Mouse (Mus musculus) megakaryocyte-erythroid progenitor cell, adult 5-6 weeks (primary cell): ENCODE measurements around the gene Rpl13a. TPM values are rescaled to one million over a fixed set of nuclear protein-coding genes. Genes with fewer than 3 reads are reported as not detected.
"Not testable (repeated sequence)": the region's sequence is repeated elsewhere in the genome, so short reads cannot be mapped to it uniquely, and the experiment has no call there.

Experiments used
- ATAC-seq: replicated peaks from 2 replicates; pipeline ENCODE4 v1.8.0; 2016; ENCODE audit warnings: mild to moderate bottlenecking, inconsistent platforms; ENCODE audit not compliant: severe bottlenecking, poor library complexity, low FRiP score, low TSS enrichment
- total RNA-seq, 2 experiments: library from RNA; stranded (forward) in 1 of 2; stranded (reverse) in 1 of 2; fragments of 200-1000, 215-1000 nt in 1 of 2; fragments of >200 nt in 1 of 2; fragmentation: Nextera tagmentation in 1 of 2; gene quantifications; 2 replicates each; pipeline ENCODE4 v1.2.3; 2014 to 2017

Gene Rpl13a
- total RNA-seq, 2 experiments from 2014 or later: 4,178 to 4,844 TPM

DNA sequence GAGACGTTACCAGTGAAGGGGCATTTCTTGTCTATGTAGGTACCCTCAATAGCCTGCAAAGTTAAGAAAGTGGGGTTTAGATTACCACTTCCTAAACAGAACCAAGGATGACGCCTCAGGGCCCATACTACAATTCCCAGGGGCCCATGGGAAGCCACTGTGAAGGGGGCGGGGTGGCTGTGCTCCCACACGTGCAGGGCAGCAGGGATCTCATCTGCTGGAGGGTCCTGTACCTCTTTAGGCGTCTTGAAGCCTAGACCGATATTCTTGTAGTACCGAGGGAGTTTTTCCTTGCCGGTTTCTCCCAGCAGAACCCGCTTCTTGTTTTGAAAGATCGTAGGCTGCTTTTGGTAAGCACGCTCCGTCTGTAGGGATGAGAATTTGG, 5.4 kb downstream of the Rpl13a start:
- no peak for ATAC-seq

DNA sequence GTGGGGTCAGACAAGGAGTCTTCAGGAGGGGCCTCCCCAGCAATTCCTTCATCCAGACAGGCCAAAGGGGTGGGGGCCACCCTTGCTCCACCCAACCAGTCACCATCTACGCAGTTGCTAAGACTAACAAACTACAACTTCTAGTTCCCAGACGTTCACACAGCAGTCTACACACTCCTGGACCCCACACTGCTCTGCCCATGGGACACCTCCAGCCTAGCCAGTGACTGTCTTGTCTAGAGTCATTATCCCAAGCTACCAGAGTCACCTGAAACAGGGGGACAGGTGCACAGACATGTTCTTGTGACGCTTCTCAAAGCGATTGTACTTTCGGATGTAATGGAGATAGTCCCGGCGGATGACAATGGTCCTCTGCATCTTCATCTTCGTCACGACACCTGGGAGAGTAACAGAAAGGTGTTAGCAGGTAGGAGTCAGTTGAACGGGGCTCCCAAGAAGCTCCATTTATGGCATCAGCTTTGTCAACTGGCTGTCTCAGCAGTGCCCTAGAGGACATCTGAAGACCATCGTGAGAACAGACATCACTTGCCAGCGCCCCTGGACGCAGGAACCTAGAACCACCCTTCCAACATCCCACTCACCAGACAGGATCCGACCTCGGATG, 5.9 kb downstream of the Rpl13a start:
- ATAC-seq: no peak

DNA sequence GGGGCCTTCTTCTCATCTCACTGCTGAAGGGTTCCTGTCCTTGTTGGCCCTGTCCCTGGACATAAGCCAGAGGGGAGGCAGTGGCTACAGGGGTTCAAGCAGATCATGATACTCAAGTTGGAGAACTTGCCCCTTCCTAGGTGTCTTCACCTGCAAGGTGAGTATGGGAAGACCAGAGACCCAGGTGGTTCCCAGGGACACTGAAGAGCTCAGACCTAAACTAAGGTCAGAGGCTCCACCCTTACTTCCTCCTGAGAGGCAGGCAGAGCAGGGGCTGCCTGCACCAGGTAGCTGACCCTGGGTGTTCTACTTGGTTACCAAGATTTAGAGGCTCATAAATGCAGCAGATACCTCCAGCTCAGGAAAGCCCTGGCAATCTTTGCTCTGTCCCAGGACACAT, 6.6 kb downstream of the Rpl13a start:
- ATAC-seq: no peak

DNA sequence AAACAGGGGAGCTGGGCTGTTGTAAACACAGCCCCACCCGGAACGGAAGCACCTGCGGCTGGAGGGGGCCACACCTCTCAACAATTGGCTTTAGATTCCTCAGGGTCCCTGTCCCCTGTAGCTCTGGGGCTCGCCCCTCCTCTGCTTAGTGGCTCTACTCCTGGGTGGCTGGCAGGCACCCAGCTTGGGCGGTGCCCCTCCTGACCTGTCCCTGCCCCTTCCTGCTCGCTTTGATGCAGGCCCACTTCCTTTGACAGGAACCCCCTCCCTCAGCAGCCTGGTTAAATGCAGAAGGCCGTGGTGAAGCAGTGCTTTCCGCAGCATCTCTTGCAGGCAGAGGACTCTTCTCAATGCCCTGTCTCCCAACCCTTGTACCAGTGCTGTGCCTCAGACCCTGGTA, 7.2 kb downstream of the Rpl13a start:
- ATAC-seq: no peak

DNA sequence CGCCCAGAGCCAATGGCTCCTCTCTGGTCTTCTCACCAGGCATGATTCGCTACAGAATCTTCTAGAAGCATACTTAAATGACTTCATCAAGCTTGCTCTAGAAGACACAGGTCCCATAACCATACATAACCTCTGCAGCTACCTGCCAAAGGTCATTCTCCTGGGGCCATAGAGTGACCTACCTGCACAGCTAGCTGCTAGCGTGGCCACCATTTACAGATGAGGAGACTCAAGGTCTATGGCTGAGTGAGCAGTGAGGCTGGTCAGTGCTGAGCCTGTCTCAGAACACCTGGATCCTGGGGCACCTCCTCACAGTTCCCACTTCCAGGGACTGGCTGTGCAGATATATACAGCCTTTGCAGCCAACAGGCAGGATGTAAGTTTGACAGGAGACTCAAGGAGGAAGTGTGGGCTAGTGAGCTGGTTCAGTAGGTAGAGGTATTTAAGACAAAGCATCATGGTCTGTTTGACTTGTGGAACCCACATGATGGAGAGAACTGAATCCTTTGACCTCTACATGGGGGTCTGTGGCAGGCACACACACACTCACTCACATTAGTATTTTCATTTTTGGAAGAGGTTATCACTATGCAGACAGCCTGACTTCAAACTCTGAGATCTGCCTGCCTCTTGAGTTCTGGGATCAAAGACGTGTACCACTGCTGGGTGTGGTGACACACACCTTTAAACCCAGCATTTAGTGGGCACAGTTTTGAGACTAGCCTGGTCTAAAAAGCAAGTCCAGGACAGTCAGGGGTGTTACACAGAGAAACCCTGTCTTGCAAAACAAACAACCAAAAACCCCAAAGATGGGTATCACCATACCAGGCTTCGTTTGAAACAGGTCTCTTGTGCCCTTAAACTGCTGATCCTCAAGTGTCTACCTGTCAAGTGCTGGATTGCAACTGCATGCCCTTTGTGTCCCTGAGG, 8.5 kb downstream of the Rpl13a start:
- no peak for ATAC-seq

DNA sequence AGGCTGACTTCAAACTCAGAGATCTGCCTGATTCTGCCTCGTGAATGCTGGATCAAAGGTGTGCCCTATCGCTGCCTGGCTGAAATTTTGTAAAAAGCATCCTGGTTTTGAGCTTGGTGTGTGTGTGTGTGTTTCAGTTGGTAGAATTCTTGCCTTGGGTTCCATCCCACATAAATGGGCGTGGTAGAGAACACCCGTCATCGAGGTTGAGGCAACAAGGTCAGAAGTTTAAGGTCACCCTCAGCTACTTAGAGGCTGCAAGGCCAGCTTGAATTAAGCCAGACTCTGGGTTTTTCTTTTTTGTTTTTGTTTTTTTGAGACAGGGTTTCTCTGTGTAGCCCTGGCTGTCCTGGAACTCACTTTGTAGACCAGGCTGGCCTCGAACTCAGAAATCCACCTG, 10.2 kb downstream of the Rpl13a start:
- ATAC-seq: no peak

DNA sequence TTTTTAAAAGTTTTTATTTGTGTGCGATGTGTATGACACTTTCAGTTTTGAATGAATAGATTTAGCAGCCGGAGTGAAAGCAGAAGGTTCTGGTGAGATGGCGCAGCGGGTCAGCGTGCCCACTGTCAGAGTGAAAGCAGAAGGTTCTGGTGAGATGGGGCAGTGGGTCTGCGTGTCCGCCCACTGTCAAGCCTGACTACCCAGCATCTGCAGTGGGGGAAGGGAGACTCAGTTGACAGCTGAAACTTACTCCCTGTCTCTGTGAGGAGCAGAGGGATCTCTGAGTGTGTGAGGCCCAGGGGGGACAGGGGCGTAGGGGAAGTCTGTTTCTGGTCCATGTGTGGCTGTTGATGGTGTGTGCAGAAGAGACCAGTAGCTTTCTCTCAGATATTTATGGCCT, 11.0 kb downstream of the Rpl13a start:
- ATAC-seq: no peak

DNA sequence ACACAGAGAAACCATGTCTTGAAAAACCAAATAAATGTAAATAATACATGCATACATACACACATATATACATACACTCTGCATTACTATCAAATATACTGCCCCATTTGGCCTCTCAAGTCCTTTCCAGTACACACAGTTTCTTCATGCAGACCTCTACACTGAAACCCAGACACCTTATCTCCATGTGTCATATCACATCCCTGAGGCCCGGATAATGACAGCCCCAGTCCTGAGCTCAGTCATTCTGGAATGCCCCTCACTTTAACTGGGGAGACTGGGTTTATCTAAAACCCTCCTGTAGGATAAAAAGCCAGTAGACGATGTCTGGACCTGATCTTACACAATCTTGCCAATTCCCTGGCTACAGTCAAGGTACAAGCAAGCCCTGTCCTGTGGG, 15.1 kb downstream of the Rpl13a start:
- ATAC-seq: peak; percentile 36; the same call in 1 of the 2 replicates

DNA sequence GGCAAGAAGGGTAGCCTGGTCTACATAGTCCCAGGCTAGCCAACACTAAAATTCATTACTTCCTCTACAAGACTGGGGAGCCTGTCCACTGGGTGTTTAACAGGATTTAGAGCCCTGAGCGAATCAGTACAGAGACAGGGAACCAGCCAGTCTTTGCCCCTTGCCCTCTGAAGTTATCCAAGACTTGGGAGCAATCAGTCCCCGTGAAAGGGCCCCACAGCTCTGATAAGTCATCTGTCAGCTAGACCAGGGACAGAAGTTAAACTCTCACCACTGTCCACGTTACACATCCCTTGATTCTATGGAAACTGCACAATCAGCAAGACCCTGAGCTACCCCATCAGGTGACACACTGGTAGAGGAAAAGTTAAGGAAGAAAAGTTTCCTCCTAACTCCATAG, 16.0 kb downstream of the Rpl13a start:
- no peak for ATAC-seq

DNA sequence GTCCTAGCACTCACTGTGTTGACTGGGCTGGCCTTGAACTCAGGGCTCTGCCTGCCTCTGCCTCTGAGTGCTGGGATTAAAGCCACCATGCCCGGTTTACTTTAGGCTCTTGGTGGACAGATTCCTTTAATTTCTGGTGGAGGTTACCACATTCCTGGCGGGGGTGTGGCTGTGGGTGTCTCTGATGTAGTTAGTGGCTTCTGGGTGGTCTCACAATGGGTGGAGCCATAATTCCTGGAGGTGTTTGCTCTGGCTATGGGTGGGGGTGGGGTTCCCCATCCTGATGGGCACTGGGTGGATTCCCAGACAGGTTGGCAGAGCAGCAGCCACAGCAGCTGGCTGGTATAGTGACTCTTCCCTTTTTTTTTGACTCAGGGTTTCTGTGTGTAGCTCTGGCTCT, 16.6 kb downstream of the Rpl13a start:
- ATAC-seq: no peak

DNA sequence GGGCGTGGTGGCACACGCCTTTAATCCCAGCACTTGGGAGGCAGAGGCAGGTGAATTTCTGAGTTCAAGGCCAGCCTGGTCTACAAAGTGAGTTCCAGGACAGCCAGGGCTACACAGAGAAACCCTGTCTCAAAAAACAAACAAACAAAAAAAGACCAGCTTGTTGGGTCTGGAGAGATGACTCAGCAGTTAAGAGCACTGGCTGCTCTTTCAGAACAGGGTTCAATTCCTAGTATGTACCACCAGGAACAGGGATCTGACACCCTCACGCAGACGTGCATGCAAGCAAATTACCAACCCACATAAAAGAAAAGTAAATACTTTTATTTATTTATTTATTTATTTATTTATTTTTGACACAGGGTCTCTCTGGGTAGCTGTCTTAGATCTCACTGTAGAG, 18.5 kb downstream of the Rpl13a start:
- not testable (repeated sequence) for ATAC-seq

DNA sequence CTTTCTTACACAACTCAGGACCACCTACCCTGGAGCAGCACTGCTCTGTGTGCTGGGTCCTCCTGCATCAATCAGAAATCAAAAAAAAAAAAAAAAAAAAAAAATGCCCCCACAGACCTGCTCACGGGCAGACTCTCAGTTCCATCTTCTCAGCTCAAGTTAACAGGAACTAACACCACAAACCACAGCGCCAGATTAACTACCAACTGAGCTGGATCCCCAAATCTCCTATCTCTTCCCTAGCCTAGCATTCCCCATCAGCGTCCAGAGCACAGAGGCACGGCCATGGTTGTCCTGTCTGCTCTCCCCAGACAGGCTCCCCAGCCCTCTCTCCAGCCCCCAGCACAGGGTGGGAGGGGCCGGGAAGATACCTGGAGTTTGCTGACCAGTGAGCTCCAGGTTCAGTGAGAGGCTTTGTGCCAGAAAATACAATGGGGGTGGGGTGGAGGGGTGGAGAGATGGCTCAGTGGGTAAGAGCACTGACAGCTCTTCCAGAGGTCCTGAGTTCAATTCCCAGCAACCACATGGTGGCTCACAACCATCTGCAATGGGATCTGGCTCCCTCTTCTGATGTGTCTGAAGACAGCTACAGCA, 21.4 kb downstream of the Rpl13a start:
- ATAC-seq: no peak

DNA sequence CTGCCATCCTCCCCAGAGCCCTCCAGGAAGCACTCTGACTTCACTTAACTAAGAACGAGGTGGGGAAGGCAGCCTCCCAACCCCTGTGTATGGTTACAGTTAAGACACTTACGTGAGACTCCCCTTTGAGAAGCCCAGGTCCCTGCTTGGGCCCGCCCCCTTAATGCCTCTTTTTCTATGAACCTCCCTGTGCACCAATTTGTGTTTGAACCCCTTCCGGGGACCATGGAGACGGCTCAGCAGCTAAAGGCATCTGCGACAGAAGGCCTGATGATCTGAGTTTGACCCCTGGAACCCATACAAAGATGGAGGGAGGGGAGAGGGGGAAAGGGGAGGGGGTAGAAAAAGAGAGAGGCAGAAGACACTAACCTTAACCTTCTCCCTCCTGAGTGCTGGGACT, 22.1 kb downstream of the Rpl13a start:
- no peak for ATAC-seq

DNA sequence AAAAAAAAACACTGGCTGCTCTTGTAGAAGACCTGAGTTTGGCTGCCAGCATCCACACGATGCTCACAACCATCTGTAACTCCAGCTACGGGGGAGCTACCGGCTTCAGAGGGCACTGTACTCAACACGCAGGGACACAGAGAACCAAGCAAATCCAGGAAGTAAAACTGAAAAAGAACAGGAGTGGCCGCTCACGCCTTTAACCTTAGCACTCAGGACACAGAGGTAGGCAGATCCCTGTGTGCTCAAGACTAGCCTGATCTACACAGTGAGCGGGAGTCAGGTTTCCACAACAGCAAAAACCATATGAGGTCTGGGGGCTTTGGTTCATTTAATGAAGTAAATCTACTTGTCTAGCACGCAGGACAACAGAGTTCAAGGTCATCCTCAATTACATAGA, 23.1 kb downstream of the Rpl13a start:
- no peak for ATAC-seq

DNA sequence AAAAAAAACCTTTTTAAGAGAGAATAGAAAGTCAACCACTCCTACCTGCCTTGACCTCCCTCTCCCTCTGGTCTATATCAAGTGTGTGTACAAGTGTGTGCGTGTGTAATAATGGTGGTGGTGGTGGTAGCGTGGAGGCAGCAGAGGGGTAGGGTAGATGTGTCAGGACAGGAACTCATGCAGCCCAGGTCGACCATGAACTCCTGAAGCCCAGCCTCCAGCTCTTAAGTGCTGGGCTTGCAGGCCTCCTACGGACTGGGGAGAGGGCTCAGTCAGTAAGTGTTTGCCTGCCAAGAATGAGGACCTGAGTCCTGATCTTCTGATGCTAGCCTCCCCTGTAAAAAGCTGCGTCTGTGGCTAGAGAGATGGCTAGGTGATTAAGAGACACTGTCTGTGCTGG, 23.6 kb downstream of the Rpl13a start:
- ATAC-seq: no peak

DNA sequence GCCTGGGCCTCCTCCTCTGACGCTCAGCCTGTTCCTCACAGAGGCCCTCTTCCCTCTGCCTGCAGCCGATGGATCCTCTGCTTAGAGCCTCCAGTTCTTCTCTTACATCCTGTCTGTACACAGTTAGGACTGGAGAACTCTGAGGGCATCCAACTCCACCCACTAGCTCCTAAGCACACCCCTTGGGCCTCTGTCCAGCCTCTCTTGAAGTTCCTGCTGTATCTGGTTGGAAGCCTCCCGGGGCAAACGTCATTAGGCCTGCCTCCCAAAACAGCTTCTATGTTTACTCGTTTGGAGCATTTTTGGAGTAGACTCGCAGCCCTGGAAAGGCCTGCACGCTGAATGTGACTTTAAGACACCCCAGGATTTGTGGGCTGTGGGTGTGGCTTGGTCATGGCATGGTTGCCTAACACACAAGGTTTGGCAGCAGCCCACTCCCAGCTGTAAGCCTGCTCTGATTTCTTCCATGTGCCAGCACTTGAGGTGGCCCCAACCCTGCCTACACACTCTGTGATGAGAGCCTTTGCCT, 24.8 kb downstream of the Rpl13a start, which contains the start of gene Fcgrt:
Gene Fcgrt (minus strand): TSS at position 200 of the 529 bp plus-strand sequence.
- ATAC-seq: peak; percentile 82

DNA sequence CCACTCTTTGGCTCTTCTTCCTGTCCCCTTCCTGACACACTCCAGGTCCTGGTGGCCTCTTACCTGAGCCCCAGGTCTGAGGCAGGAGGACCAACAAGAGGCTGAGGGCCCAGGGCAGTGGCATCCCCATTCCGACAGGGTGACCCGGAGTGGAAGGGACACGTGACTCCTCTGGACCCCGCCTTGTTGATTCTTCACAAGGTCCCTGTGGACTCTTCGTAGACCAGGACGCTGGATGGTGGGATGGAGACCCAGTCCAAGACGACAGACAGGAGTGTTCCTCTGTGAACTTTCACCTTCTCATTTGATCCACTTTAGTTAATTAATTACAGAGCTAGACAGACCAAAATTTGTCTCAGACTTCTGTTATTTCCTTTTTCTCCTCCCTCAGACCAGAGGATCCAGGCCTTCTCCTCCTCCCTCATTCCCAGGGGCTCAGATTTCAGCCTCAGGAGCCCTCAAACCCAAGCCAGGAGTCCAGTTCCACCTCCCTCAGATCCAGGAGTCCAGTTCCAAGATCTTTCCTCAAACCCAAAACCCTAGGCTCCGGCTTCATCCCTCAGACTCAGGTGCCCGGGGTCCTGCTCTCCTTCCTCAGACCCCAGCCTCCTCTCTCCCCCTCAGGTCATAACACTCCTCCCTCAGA, 25.5 kb downstream of the Rpl13a start:
- no peak for ATAC-seq

DNA sequence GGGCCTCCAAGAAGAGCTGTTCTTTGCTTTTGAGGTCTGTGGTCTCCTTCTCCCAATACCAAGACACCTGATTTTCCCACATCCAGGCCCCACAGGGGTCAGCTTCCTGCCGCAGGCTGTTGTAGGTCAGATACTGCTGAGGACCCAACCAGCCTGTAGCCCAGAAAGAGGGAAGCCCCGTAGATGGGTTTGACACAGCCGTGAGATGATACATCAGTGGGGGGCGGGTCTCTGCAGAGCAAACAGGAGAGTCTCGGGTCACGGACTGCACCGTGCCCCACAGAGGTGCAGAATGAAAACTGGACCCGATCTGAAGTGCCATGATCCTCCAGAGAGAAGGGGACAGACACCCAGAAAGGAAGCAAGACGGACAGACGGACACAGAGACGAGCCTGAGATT, 26.1 kb downstream of the Rpl13a start:
- no peak for ATAC-seq

DNA sequence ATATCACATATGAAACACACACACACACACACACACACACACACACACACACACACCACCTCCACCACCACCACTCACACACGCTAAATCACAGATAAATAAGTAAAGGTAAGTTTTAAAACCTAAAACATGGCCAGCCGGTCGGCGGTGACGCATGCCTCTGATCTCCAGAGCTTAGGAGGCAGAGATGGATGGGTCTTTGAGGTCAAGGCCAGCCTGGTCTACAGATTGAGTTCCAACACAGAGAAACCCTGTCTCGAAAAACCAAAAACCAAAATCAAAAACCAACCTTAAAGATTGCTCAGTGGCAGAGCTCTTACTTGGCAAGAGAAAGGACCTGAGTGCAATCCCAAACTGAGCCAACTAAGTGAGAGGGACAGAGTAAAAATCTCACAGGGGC, 28.5 kb downstream of the Rpl13a start:
- no peak for ATAC-seq
